Mouse (Mus musculus) right cerebral cortex, adult 18-20 months (tissue): ENCODE measurements at regions not wholly inside any gene's neighbourhood (a gene's known extent, or its start where the extent isn't known, plus 50 kb on each side); places are given as distances from the start of the nearest gene placed in this dataset.

Source experiments
- DNase-seq: peaks from one replicate; pipeline ENCODE4 v3.0.0; 2022; ENCODE audit warnings: mixed read lengths

- DNase-seq, result no peak
Measured at GRCm38 (mm10) chr2:170294657-170295056, 133.0 kb downstream of the Bcas1 start.

DNA sequence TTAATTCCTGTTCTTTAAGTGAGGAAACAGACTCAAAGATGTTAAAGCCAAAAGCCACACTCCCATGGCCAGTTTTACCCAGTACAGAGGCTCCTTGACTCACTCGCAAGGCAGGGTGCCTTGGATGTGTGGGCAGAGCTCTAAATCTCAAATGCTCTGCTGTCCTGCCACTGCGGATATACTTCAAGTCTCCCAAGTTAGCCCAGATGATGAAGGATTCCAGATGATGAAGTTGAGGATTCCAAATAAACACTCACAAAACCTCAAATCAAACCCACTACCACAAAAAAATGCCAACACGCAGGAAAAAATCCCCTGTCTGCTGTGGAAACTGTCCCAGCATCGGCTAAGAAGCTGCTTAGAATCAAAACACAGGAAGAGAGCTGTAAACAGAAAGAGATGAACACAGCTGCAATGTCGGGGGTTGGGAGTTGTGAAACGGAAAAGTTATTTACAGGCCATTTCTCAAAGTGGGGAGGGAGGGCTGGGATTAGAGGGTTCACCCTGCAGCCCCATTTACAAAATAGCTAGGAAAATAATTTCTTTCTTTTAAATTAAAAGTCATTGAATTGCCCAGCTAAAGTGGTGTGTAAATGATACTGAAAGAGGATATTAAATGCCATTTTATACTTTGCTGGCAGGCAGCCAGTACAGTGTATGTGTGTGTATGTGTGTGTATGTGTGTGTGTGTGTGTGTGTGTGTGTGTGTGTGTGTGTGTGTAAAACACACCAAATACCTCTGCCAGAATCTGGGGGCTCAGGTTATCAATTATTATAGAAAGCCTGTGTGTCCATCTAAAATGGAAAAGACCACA lies 135.6 kb downstream of the Bcas1 start:
- no peak for DNase-seq

DNA sequence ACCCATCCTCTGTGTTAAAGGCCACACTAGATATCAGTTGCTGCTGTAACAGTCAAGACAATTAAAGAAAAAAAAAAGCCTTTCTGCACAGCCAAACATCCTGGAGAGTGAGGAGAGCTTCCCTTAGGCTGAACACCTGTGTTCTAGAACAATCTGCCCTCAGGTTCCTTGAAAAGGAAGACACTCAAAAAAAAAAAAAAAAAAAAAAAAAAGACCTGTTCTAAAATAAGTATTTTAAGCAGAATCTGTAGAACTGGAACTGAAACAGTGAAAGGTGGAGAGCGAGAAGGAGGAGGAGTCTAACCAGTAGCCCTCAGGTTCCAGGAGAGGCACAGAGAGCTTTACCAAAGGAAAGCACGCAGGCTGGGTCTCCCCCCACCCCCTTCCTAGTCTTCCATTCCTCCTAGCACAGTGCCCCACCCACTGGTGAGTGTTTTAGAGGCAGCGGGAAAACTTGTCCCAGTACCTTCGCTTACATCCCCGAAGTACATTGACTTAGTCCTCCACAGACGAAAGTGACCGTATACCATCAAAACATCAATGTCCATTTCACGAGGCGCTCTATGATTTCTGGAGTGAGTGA lies 138.2 kb downstream of the Bcas1 start:
- no peak for DNase-seq

DNA sequence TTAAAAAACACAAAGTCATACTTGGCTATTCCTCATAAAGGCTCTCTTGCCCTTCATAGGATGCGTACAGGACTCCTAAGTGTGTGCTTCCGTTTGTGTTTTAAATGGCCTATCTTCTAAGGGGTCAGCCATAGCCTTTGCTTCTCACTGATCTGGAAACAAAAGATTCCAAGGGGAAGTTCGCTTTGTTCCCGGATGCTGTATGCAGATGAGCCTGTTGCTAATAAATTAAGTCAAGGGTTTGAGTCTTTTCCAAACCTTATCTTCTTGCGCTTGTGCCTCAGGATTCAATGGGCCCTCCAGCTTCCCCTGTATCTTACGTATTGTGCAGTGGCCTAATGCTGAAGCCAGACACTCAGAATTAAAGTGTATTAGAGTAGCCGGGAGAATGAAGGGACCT lies 138.9 kb downstream of the Bcas1 start:
- no peak for DNase-seq

GRCm38 (mm10) chr2:170288196-170288595 lies 139.4 kb downstream of the Bcas1 start:
- DNase-seq, result no peak

DNA sequence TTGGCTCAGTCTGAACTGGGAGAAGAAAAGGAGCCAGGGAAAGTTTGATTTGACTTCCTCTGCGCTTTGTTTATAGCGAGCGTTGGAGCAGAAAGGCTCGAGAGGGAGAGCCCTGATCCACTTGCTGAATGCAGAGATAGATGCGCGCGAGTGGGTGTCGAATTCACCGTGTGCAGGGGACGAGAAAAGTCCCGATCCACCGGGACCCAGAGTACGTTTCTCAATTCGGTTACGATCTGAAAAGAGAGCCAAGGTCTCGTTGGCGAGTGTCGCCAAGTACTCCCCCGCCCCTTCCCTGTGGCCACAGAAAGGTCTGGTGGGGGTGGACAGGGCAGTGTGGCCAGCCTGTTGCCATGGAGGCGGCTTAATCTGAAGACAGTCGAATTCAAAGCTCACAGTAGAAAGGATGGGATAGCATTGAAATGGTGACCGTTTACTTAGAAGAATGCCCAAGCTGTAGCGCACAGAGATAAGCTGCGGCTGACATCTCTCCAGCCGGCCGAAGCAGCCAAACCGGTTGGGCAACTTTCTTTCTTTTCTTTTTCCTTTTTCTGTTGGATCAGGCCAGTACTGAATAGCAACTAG lies 139.5 kb upstream of the Zfp217 start:
- DNase-seq, result peak; percentile 24

GRCm38 (mm10) chr2:170286773-170287172 lies 138.9 kb upstream of the Zfp217 start:
- no peak for DNase-seq

DNA sequence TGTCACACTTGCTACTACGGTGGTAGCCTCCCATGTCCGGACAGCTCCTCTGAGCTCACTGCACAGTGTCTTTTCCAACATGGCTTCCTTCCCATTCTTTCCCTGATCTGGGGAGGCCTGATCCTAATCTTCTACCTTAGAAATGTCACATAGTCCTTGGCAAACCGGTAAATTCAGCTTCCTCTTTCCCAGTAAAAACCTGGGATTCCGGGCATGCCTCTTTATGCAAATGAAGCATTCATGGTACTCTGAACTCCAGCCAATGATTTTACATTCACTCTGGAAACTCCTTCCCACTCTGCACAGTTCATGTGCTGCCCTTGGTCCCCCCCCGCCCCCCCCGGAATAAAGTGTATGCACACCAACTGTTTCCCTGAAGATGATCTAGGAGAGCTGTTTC lies 134.6 kb upstream of the Zfp217 start:
- no peak for DNase-seq

- no peak for DNase-seq
Measured at GRCm38 (mm10) chr2:170281311-170282008, 133.6 kb upstream of the Zfp217 start.

DNA sequence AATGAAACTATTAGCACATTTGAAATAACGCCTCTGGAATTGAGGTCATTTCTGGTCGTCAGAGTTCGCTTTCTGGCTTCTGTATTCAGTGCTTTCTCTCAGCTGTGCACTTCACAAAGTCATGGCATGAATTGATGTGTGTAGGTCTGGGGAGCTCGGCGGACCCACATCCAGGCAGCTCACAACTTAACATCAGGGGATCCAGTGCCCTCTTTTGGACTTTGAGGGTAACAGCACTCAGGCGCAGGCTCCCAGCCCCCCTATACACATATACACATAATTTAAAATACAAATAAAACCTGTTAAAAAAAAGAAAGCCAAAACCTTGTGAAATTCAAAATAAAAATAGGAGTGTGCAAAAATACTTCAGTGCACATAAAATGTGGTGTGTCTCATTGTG lies 132.8 kb upstream of the Zfp217 start:
- DNase-seq, result no peak

DNA sequence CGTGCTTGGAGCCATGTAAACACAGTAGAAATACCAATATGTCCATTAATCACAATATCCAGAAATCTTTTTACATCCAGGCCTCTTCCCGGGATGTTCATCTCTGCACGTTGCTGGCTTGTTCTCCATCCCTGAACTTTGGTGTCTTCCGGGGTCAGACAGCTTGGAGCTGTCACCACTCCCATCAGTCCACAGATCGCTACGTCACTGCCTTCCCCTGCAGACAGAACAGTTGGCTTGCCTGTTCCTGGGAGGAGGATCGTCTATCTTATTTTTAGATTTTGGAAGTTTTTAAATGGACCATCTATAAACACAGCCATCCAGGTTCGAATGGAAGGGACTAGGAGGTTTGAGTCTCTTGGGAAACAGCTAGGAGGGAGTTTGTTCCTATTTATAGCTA lies 130.0 kb upstream of the Zfp217 start:
- no peak for DNase-seq

DNA sequence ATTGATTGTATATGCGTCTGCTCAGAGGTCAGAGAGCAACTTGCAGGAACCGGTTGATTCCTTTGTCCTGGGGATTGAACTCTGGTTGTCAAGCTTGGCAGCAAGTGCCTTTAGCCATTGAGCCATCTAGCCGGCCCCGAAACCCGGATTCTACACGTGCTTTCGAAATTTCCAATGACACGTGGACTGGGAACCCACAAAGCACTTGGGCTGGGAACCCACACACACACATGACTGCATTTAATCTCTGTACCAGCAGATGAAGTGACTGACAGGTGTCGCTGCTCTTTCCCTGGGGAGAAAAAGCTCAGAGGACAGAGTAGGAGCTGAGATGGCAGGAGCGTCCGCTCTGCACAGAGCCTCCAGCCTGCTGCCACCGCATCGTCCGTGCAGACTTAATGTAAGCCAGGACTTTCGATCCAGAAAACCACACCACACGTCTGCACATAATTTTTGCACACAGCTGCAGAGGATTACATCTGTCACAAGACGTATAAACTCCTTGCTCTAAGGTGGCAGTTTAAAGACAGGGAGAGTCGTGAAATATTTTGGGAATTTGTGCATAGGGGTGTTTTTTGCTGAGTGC lies 129.4 kb upstream of the Zfp217 start:
- no peak for DNase-seq

GRCm38 (mm10) chr2:170275687-170276086 lies 127.8 kb upstream of the Zfp217 start:
- no peak for DNase-seq

DNA sequence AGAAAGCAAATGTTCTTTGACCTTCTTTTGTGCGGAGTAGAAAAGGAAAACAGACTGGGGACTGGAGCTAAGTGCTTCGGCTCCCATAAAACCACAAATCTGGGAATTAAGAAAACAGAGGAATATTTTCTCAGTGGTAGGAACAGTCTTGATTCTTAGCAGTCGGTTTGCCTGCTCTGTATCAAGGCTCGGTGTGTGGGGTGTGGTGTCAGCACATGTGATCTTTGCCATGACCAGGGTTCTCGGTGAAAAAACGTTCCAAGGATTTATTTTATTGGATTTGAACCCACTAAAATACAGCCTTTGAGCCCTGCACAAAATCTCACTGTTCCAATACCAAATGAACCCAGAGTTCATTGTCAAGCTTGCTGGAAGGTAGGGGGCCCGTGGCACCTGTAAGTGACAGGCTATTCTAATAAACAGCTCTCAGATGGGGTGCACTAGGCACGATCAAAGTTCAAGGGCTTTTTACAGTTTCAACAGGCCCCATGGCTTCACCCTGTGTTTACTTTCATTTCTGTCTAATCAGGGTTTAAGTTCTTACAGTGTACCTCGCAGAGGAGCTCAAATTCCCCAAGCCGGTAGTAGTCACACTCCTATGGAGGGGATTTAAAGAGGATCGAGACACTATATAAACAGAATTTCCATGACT lies 122.1 kb upstream of the Zfp217 start:
- DNase-seq, result no peak

GRCm38 (mm10) chr2:170268080-170268479 lies 120.2 kb upstream of the Zfp217 start:
- DNase-seq, result no peak

DNA sequence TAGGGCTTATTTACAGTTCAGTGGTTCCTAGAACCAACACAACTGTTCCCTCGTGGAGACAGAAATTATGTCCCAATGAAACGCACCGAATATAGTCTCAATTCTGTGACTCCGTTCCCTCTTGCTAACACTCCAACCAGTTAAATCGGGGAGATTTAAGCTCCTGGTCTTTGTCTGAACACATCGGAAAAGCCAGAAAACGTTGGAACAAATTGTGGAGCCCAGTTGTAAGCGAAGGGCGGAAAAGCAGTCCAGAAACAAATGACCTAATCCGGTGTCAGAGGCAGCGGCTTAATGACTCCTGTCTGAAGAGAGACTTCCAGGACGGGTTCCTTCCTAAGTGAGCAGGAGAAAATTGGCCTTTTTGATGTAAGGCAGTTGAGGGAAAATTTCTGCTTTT lies 119.2 kb upstream of the Zfp217 start:
- DNase-seq, result no peak

- DNase-seq, result no peak
Measured at GRCm38 (mm10) chr2:170266407-170267101, 118.7 kb upstream of the Zfp217 start.

- no peak for DNase-seq
Measured at GRCm38 (mm10) chr2:170263594-170263993, 115.7 kb upstream of the Zfp217 start.

DNA sequence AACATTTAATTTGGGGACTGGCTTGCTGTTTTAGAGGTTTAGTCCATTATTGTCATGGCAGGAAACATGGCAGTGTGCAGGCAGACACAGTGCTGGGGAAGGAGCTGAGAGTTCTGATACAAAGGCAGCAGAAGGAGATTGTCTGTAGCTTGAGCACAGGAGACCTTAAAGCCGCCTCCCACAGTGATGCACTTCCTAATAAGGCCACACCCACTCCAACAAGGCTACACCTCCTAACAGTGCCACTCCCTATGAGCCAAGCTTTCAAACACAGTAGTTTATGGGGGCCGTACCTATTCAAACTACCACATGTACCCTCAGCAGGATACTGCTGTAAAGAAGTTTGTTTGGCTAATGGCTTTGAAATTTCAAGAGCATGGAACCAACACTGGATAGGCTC lies 113.3 kb upstream of the Zfp217 start:
- no peak for DNase-seq

DNA sequence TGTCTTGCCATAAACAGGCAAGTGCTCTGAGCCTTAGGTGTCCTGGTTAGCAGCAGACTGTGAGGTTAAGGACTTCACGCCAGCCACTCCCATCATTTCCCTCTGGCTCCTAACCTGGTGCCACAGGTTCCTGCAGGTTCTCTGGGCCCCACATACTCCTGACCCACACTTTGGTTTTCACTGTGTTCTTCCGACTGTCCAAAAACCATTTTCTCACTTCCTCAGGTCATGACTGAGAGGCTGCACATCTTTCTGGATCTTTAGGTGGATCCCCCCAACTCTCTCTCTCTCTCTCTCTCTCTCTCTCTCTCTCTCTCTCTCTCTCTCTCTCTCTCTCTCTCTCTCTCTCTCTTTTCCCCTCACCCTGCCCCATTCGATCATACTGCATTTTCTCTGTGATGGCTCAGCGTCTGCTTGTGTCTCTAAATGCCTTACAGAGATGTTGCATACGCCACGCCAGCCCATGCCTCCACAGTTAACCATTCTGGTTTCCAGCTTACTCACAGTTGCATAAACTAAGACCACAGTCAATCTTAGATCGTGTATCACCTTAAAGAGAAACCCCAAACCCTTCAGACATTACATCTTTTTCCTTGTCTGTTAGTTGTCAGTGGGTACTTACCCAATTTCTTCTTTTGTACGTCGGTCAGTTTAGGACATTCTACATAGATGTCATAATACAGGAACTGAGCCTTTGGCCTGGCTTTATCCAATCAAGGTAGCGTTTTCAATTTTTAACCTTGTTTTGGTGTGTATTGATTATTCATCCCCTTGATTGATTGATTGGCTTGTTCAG lies 112.0 kb upstream of the Zfp217 start:
- DNase-seq, result no peak

DNA sequence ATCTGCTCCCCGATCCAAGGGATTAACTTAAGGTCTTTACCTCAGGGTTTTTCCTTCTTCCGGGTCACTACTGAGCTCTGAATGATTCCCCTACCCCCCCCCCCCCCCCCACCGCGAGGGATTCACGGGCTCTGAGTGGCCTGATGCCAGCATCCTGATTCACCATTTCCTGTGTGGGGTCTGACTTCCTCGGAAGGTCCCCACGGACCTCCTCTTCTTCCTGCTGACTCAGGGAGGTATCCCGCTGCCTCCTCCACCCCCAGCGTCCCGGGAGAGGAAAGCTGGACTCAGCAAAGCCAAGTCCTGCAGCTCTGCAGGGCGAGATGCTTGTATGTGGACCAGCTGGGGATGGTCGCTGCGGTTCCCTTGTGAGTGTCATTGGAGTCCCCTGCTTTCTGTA lies 110.5 kb upstream of the Zfp217 start:
- DNase-seq, result no peak
